Mouse (Mus musculus) heart, embryonic 16.5 days (tissue): ENCODE measurements at regions not wholly inside any gene's neighbourhood (a gene's known extent, or its start where the extent isn't known, plus 50 kb on each side); places are given as distances from the start of the nearest gene placed in this dataset.
"Not testable (repeated sequence)": the region's sequence is repeated elsewhere in the genome, so short reads cannot be mapped to it uniquely, and the experiment has no call there.

ENCODE experiments used
- ATAC-seq: fragments of 200-750 bp; cut with Nextera tagmentation; replicated peaks from 2 replicates; pipeline ENCODE4 v1.8.0; 2017; ENCODE audit warnings: moderate number of reproducible peaks; ENCODE audit not compliant: insufficient read depth, low FRiP score; ENCODE audit errors: extremely low read depth
- H3K27ac ChIP-seq: fragments of 300-500 bp; sonication (generic); 2 replicates; pipeline ENCODE4 v1.5.1; 2014; ENCODE audit warnings: mild to moderate bottlenecking, low read length, control low read depth, moderate library complexity
- H3K27me3 ChIP-seq: fragments of 300-500 bp; sonication (generic); 2 replicates; pipeline ENCODE4 v1.6.1; 2014; ENCODE audit warnings: low read length, mixed read lengths; ENCODE audit not compliant: control insufficient read depth, insufficient read depth
- H3K36me3 ChIP-seq: fragments of 300-500 bp; sonication (generic); 2 replicates; pipeline ENCODE4 v1.6.1; 2014; ENCODE audit not compliant: control insufficient read depth, insufficient read depth
- H3K4me1 ChIP-seq: fragments of 300-500 bp; sonication (generic); 2 replicates; pipeline ENCODE4 v1.6.1; 2014; ENCODE audit warnings: low read length, mixed read lengths; ENCODE audit not compliant: control insufficient read depth, insufficient read depth
- H3K4me2 ChIP-seq: fragments of 300-500 bp; sonication (generic); 2 replicates; pipeline ENCODE4 v1.6.1; 2014; ENCODE audit warnings: low read depth, mild to moderate bottlenecking, control low read depth, low read length
- H3K4me3 ChIP-seq: fragments of 300-500 bp; sonication (generic); 2 replicates; pipeline ENCODE4 v1.5.1; 2014; ENCODE audit warnings: mild to moderate bottlenecking, control low read depth, low read length
- H3K9ac ChIP-seq: fragments of 300-500 bp; sonication (generic); 2 replicates; pipeline ENCODE4 v1.6.1; 2014; ENCODE audit warnings: low read length, control low read depth
- H3K9me3 ChIP-seq: fragments of 300-500 bp; sonication (generic); replicated peaks from 2 replicates; pipeline ENCODE4 v1.6.1; 2016; ENCODE audit warnings: low read length; ENCODE audit not compliant: control insufficient read depth
- WGBS: fragments of 180-500 bp; shearing (Covaris S2); extraction: QIAGEN DNeasy Blood & Tissue Kit; methylation state at CpG from one replicate; pipeline ENCODE4 v1.1.7; 2014; 5-methylcytosine and 5-hydroxymethylcytosine counted together

DNA sequence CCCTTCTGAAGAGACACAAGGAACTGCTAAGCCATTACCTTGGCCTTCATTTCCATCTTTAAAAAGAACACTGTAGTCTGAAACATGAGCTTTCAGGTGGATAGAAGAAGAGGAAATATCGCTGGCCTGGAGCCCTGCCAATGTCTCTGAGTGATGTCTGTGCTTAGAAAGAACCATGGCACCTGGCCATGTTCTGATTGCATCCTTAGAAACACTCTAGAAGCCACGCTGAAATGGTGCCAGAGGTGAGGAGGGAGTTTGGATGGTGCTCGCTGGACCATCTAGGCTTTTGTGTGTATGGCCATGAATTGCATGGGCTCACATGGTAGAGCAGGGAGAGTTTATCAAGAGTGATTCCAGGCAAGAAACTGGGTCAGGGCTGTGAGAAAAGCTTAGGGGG is 207.4 kb downstream of the Diras2 start:
- Histone ChIP-seq H3K36me3 (no peaks in the 10 kb centered on the region), H3K27me3 (no peaks in the 10 kb centered on the region), H3K4me1 (peaks cover 3% of the 10 kb centered on the region; the same call in 1 of the 2 replicates), H3K4me3 (no peak overlapping the region), H3K9ac (no peak overlapping the region), H3K27ac (no peak overlapping the region), H3K4me2 (no peak overlapping the region), H3K9me3 (no peaks in the 10 kb centered on the region)
- no peak for ATAC-seq
- 60% methylated on average over 3 of the region's 3 CpGs for WGBS

DNA sequence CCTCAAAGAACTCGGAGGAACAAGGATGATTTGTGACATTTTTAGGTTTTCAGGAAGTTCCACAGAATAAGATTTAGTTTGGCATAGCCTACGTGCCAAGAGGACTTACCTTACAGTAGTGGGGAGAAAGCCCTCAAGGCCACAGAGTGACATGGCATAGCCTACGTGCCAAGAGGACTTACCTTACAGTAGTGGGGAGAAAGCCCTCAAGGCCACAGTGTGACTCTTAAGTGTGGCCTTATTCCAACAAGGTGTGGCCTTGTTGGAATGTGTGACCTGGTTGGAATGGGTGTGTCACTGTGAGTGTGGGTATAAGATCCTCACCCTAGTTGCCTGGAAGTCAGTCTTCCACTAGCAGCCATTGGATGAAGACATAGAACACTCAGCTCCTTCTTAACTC is 206.7 kb downstream of the Diras2 start:
- H3K27me3 ChIP-seq, H3K4me3 ChIP-seq, H3K9ac ChIP-seq, H3K9me3 ChIP-seq, H3K4me2 ChIP-seq, H3K4me1 ChIP-seq, ATAC-seq, H3K27ac ChIP-seq, H3K36me3 ChIP-seq: not testable (repeated sequence)
- 80% methylated on average over 3 of the region's 3 CpGs for WGBS

DNA sequence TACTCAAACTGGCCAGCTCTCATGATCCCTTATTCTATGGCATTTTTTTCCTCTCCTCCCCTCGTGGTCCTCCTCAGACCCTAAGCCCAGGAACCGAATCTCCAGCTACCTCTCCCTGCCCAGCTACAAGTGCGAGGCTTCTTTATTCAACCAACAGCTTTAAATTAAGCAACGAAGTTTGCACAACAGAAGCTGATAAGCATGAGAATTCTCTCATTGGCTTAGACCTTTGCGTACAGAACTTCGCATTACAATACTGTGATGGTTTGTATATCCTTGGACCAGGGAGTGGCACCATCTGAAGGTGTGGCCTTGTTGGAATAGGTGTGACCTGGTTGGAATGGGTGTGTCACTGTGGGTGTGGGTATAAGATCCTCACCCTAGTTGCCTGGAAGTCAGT is 205.4 kb downstream of the Diras2 start:
- not testable (repeated sequence) for H3K4me3 ChIP-seq, H3K9me3 ChIP-seq, H3K4me1 ChIP-seq, H3K4me2 ChIP-seq, H3K9ac ChIP-seq, H3K27ac ChIP-seq, H3K36me3 ChIP-seq, H3K27me3 ChIP-seq, ATAC-seq
- WGBS, result 84% methylated on average over 6 of the region's 6 CpGs

DNA sequence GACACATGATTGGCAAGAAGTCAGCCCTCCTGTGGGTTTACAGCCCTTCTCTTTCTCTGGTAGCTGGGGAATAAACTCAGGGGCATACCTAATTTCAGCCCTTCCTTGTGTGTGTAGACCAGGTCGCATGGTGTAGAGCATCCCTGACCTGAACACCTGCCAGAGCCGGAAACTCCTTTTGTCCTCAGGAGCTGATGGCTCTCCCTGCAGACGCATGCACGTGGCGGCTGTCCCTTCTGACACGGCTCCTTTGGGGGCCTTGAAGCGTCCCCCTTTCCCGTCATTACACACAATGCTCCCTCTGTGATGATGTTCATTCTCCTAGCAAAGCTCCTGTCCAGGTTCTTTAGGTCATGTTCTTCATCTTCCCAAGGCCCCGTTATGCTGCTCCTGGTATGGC is 203.3 kb downstream of the Diras2 start:
- no peak for ATAC-seq
- peaks cover 3% of the 10 kb centered on the region; the same call in 1 of the 2 replicates for H3K4me1 ChIP-seq
- 89% methylated on average over 9 of the region's 9 CpGs for WGBS

DNA sequence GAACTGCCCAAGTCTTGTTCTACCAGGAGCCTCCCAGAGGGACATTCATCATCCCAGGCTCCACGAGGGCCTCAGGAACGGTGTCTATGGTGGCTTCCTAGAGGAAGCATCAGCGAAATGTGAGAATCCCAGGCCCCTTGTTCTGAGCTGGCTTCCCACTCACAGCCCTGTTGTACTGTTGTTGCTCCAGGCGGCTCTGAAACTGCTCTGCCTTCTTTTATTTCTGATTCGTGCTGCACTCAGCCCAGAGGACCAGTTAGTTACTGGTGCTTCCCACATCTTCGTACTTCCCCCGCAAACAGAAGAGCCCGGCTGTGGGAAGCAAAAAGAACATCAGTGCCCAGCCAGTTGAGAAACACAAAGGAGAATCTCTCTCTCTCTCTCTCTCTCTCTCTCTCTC is 202.3 kb downstream of the Diras2 start:
- Histone ChIP-seq H3K27me3 (no peaks in the 10 kb centered on the region), H3K4me1 (peaks cover 3% of the 10 kb centered on the region; the same call in 1 of the 2 replicates), H3K4me2 (no peak overlapping the region), H3K36me3 (no peaks in the 10 kb centered on the region), H3K4me3 (no peak overlapping the region), H3K9me3 (no peaks in the 10 kb centered on the region), H3K27ac (no peak overlapping the region), H3K9ac (no peak overlapping the region)
- no peak for ATAC-seq
- WGBS, result 77% methylated on average over 8 of the region's 8 CpGs

More for the DNA sequence above, 203.3 kb downstream of the Diras2 start:
- H3K4me3 ChIP-seq, result no peak overlapping the region
- no peak overlapping the region for H3K4me2 ChIP-seq
- no peak overlapping the region for H3K9ac ChIP-seq
- H3K9me3 ChIP-seq, result no peaks in the 10 kb centered on the region
- no peak overlapping the region for H3K27ac ChIP-seq
- no peaks in the 10 kb centered on the region for H3K27me3 ChIP-seq
- no peaks in the 10 kb centered on the region for H3K36me3 ChIP-seq

DNA sequence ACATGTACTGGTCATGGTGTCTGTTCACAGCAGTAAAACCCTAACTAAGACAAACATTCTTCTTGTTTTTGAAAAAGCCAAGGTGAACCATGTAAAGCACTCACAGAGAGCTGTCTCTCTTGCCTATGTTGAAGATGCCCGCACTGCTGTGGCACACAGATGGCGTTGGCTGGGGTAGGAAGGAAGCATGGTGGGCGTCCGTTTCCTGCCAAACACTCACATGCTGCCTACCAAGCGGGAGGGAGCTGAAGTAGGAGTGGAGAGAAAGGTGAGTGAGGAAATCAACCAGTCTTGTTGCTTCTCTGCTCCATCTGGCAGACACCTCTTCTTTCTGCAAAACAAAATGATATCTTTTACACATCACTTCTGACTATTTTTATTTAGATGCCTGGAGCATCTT is 200.0 kb downstream of the Diras2 start:
- H3K4me2 ChIP-seq, result no peak overlapping the region
- peaks cover 3% of the 10 kb centered on the region; the same call in 1 of the 2 replicates for H3K4me1 ChIP-seq
- no peak overlapping the region for H3K27ac ChIP-seq
- WGBS, result 73% methylated on average over 5 of the region's 5 CpGs
- no peak overlapping the region for H3K9ac ChIP-seq
- H3K9me3 ChIP-seq, result no peaks in the 10 kb centered on the region
- H3K27me3 ChIP-seq, result no peaks in the 10 kb centered on the region
- ATAC-seq, result no peak
- no peak overlapping the region for H3K4me3 ChIP-seq
- H3K36me3 ChIP-seq, result no peaks in the 10 kb centered on the region

DNA sequence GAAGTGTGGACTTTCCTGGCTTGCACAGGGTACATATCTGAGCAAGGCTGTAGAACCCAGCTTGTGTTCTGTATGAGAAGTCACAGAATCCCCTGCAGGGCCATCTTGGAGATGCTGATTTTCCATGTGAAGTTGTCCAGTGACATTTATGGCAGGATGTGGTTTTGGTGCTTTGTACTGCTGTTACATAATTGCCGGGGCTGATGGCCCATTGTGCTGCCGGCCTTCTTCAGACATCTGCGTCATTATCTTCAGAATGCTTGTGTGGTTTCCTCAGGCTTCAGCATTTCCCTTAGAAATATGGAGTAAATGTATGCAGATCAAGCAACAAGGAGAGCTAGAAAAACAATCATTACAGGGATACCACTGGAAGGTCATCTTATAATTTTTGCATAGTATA is 196.1 kb downstream of the Diras2 start:
- Histone ChIP-seq H3K4me3 (no peak overlapping the region), H3K27me3 (no peaks in the 10 kb centered on the region), H3K4me1 (no peaks in the 10 kb centered on the region; the same call in 1 of the 2 replicates), H3K9me3 (no peaks in the 10 kb centered on the region), H3K9ac (no peak overlapping the region), H3K36me3 (no peaks in the 10 kb centered on the region), H3K4me2 (no peak overlapping the region), H3K27ac (no peak overlapping the region)
- ATAC-seq, result no peak
- WGBS, result 71% methylated on average over 3 of the region's 3 CpGs

DNA sequence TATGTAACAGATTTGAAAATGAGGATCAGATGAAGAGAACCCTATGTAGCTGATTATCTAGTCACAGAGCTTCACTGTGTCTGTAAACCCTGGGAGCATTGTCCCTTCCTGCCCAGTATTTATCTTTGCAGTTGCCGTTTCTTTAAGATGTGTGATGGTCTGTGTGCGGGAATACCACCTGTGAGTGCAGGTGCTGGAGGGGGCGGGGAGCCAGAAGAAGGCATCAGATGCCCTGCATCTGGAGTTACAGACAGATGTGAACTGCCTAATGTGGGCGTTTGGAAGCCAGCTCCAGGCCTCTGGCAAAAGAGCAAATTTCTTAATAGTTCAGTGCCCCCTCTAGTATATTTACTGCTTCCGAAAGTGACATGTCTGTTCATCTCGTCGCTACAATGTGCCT is 193.1 kb downstream of the Diras2 start:
- H3K9me3 ChIP-seq, result no peaks in the 10 kb centered on the region
- H3K4me1 ChIP-seq, result no peaks in the 10 kb centered on the region; the same call in 1 of the 2 replicates
- H3K4me2 ChIP-seq, result no peak overlapping the region
- no peaks in the 10 kb centered on the region for H3K27me3 ChIP-seq
- no peak overlapping the region for H3K4me3 ChIP-seq
- no peak overlapping the region for H3K9ac ChIP-seq
- no peak overlapping the region for H3K27ac ChIP-seq
- ATAC-seq, result no peak
- 66% methylated on average over 7 of the region's 7 CpGs for WGBS
- H3K36me3 ChIP-seq, result no peaks in the 10 kb centered on the region

DNA sequence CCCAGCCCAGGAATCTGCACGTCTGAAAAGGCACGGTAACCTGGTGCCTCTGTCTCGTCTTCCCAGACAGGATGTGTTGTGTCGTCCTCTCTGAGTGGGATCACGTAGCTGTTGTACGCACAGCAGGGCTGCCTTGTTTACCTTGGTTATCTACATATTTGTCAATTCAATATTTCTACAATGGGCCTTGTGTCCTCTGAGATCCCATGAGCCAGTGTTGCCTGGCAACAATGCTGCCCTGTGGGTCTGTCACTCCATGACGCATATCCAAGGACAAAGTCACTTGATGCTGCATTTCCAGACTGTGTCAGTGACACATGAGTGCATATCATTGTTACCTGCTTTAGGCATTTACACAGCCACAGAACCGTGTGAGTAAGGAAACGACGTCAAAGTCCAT is 191.9 kb downstream of the Diras2 start:
- Histone ChIP-seq H3K4me2 (no peak overlapping the region), H3K27ac (no peak overlapping the region), H3K9ac (no peak overlapping the region), H3K27me3 (no peaks in the 10 kb centered on the region), H3K4me1 (no peaks in the 10 kb centered on the region; the same call in 1 of the 2 replicates), H3K36me3 (no peaks in the 10 kb centered on the region), H3K4me3 (no peak overlapping the region), H3K9me3 (no peaks in the 10 kb centered on the region)
- 56% methylated on average over 10 of the region's 10 CpGs for WGBS
- no peak for ATAC-seq

DNA sequence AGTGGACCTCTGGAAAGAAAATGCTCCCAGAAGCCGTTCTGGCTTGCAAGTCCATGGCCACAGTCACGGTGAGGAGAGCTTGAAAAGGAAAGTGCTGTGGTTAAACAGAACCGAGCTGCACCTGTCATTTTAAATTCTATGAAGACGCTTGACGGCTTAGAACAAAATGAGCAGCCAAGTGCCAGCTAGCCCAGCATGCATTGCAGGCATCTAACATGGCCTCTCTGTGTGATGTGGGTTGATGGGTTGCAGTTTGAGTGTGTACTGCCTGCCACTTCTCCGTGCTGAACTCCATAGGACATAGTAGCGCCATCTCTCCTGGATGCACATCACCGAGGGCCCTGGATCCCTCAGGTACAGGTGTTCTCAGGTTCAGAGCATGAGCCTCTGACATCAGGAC is 189.1 kb downstream of the Diras2 start:
- H3K9me3 ChIP-seq, result no peaks in the 10 kb centered on the region
- ATAC-seq, result no peak
- H3K27ac ChIP-seq, result no peak overlapping the region
- H3K27me3 ChIP-seq, result no peaks in the 10 kb centered on the region
- H3K4me2 ChIP-seq, result no peak overlapping the region
- no peak overlapping the region for H3K9ac ChIP-seq
- H3K36me3 ChIP-seq, result no peaks in the 10 kb centered on the region
- no peaks in the 10 kb centered on the region; the same call in 1 of the 2 replicates for H3K4me1 ChIP-seq
- H3K4me3 ChIP-seq, result no peak overlapping the region
- WGBS, result 80% methylated on average over 8 of the region's 8 CpGs
